Mouse (Mus musculus): ENCODE data around the gene Srgn. TPM values are rescaled to one million over a fixed set of nuclear protein-coding genes. Genes with fewer than 3 reads are reported as not detected.
A peak's percentile ranks its signal among the peaks of the same experiment; 100 is the strongest.
"Not testable (repeated sequence)": the region's sequence is repeated elsewhere in the genome, so short reads cannot be mapped to it uniquely, and the experiment has no call there.

The Srgn gene
- polyA plus RNA-seq, 1 experiment from 2014 or later: 3.4 TPM

DNA sequence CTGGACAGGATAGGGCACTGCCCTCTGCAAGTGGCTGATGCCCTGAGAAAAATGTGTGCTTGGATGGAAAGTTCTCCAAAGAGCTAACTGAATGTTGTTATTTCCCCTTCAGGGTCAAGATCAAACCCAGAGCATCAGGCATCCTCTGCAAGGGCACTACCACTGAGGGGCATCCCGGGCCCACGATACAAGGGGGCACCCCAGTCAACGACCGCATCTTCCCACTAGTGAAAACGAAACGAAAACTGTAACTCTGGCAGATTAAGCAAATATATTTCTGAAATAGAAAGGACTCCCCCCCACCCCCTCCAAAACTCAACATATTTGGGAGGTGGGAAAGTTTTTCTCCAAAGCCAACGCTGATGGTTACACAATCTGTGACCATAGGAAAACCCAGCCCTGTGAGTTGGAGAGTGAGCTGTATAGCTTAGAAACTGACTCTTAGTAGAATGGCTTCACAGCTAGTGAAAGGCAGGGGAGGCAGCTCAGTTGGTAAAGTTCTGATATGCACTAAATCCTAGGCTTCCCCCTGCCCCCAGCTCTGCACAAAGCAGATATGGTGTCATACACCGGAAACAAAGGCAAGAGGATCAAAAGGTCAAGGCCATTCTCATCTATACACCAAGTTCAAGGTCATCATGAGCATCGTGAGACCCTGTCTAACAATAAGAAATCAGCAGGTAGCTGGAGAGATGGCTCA lies 26.2 kb downstream of the Srgn start:
- H3K9ac ChIP-seq: no peak overlapping the region
- H3K27me3 ChIP-seq: no peaks in the 10 kb centered on the region
- H3K4me1 ChIP-seq: no peaks in the 10 kb centered on the region
- no peak overlapping the region for H3K27ac ChIP-seq
- 86% methylated on average over 9 of the region's 9 CpGs for WGBS
- H3K4me2 ChIP-seq (replicated peaks): no peak overlapping the region
- no peaks in the 10 kb centered on the region for H3K36me3 ChIP-seq
- no peak overlapping the region for H3K4me3 ChIP-seq
- H3K9me3 ChIP-seq (replicated peaks): no peaks in the 10 kb centered on the region
- no peak for ATAC-seq (ENCODE audit: low FRiP score)

DNA sequence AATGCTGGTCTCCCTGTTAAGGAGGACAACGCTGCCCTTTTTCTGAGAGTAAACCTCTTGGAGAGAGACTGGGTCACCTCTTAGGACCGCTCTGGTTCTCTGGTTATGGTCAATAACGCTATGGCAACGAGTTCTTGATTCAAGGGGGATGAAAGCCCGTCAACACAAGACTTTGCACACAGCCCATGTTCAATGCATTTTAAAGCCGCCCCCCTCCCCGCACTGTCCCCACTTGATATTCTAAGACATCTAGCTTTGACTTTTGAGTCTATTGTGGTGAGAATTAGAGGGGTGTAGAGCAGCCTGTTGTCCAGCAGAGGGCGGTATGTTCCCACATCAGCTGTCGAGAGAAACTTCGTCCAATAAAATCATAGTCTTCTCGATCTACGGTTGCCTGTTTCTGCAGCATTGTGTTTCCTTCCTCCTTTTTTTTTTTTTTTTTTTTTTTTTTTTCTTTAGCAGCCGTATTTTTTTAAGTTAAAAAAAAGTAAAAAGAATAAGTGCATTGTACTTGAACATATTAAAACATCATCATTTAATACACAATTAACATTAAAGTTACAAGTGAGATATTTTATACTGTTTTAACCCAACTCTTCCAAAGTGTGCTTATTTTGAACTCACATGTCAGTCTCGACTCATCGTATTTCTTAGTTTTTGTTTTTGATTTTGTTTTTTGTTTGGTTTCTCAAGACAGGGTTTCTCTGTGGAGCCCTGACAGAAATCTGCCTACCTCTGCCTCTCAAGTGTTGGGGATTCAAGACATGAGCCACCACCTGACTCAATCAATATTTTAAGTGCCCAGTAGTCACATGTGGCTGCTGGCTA lies 26.9 kb downstream of the Srgn start:
- H3K27ac ChIP-seq: no peak overlapping the region
- no peak overlapping the region for H3K9ac ChIP-seq
- H3K36me3 ChIP-seq: no peaks in the 10 kb centered on the region
- peak; percentile 50; the same call in 1 of the 2 replicates for ATAC-seq (ENCODE audit: low FRiP score)
- no peak overlapping the region for H3K4me3 ChIP-seq
- H3K27me3 ChIP-seq: no peaks in the 10 kb centered on the region
- no peak overlapping the region; the same call in 1 of the 2 replicates for H3K4me2 ChIP-seq (replicated peaks)
- no peaks in the 10 kb centered on the region for H3K4me1 ChIP-seq
- WGBS: 25% methylated on average over 15 of the region's 15 CpGs
- no peaks in the 10 kb centered on the region for H3K9me3 ChIP-seq (replicated peaks)

DNA sequence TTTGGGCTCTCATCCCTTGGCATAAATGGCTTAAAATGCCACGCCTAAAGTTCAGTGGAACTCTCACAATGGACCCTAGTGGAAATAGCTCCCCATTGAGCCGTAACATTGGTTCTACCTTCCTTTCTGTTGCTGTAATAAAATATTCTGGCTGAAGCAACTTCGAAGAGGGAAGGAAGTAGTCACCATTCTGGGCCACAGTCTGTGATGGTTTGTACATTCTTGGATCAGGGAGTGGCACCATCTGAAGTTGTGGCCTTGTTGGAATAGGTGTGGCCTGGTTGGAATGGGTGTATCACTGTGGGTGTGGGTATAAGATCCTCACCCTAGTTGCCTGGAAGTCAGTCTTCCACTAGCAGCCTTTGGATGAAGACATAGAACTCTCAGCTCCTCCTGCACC lies 35.6 kb downstream of the Srgn start:
- H3K4me3 ChIP-seq; ATAC-seq (ENCODE audit: low FRiP score); H3K4me1 ChIP-seq; H3K9ac ChIP-seq; H3K9me3 ChIP-seq (replicated peaks); H3K4me2 ChIP-seq (replicated peaks); H3K36me3 ChIP-seq; H3K27me3 ChIP-seq; H3K27ac ChIP-seq: not testable (repeated sequence)
- WGBS: 89% methylated on average over 3 of the region's 3 CpGs

DNA sequence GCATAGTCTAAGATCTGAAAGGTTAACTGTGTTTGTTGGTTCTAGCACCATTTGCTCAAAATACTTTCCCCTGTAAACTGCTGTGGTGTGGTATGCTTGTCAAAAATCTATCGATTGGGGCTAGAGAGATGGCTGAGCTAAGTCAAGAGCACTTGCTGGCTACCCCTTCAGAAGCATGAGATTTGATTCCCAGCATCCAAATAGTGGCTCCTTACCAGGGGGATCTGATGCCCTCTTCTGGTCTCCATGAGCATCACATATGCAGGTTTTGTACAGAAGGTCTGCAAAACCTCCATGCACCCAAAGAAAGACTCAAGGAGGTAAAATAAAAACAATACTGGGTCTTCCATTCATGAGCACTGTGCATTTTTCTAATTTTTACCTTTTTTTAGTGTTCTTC lies 39.0 kb downstream of the Srgn start:
- Histone ChIP-seq H3K4me2 (replicated peaks) (no peak overlapping the region), H3K4me3 (no peak overlapping the region), H3K27me3 (no peaks in the 10 kb centered on the region), H3K9ac (no peak overlapping the region), H3K9me3 (replicated peaks) (no peaks in the 10 kb centered on the region), H3K27ac (no peak overlapping the region), H3K4me1 (peaks cover 6% of the 10 kb centered on the region), H3K36me3 (no peaks in the 10 kb centered on the region)
- ATAC-seq (ENCODE audit: low FRiP score): no peak
- WGBS: 45% methylated on average over 1 of the region's 1 CpGs

DNA sequence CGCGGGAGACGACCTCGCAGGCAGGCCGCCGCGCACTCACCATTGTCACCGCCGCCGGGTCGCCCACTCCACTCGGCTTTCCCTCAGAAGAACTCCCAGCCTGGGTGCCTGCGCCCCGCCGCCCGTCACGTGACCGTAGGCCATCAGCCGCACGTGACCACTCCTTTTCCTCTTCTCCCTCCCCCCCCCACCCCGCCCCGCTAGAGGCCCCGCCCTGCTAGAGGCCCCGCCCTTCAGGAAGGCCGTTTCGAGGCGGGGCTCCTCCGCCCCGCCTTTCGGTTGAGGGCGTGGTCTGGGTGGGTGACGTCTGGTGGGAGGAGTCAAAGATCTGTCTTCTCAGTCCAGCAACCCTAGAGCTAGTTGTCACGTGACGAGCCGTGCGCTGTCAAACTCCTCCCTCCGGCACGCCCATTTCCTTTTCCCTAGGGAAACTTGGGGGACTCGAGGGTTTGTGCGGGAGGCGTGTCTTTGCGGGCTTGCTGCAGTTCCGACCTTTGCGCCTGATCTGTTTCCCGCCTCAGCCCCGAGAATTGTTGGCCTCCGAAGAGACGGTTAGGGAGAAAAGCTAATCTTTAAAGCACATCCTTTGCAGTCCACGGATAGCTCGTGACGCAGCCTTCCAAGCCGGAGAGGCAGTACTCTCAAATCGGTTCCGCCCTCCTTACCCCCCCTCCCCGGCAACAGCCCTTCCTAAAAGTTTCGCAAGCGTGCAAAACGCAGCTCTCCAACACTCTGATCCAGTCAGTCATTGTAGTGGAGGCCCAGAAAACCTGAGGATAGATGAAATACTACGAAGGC lies 40.4 kb downstream of the Srgn start, which contains the start of gene Vps26a:
TSS of gene Vps26a (minus strand) at position 188 of the 798 bp plus-strand sequence.
- Histone ChIP-seq H3K9ac (peak within 1 kb of the TSS; percentile 85), H3K27me3 (no peaks in the 10 kb centered on the region), H3K4me3 (peak within 1 kb of the TSS; percentile 87), H3K27ac (peak within 1 kb of the TSS; percentile 87), H3K4me2 (replicated peaks) (peak within 1 kb of the TSS; percentile 61), H3K4me1 (peaks cover 6% of the 10 kb centered on the region), H3K36me3 (no peaks in the 10 kb centered on the region), H3K9me3 (replicated peaks) (no peaks in the 10 kb centered on the region)
- WGBS: under 1% methylated on average over 59 of the region's 59 CpGs
- ATAC-seq (ENCODE audit: low FRiP score): peak; percentile 93

DNA sequence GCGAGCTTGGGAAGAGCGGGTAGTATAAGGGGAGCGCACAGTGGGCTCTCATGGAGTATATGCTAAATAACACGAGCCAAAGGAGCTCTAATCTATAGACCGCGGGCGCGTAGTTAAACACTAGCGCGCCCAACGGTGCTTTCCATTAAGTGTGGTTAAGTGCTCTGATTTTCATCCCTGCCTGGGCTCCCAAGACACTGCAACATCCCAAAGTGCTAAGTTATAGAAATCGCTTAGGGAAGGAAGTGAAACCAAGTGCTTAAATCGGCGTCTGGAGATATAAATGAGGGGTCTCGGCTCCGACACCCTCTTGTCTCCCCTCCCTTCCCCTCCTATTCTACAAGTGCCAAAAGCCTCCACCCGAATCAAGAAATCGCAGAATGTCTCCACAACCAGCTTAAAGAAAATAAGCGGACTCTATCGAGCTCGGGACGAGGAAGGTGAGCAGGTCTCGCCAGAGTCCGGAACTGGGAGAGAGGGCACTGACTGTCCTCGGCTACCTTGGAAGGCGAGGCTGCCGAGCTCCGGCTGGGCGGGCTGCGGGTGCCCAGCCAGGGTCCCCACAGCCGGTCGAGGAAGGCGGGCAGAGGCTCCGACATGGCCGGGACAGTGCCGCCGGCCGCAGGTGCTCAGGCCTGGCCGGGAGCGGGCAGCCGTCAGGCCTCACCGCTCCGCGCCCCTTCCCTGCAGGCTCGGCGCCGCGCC lies 41.2 kb downstream of the Srgn start:
- ATAC-seq (ENCODE audit: low FRiP score): peak; percentile 89
- Histone ChIP-seq H3K27ac (peak overlapping the region; percentile 87), H3K36me3 (no peaks in the 10 kb centered on the region), H3K27me3 (no peaks in the 10 kb centered on the region), H3K9ac (peak overlapping the region; percentile 85), H3K9me3 (replicated peaks) (no peaks in the 10 kb centered on the region), H3K4me2 (replicated peaks) (peak overlapping the region; percentile 61), H3K4me1 (peaks cover 6% of the 10 kb centered on the region), H3K4me3 (peak overlapping the region; percentile 87)
- under 1% methylated on average over 44 of the region's 48 CpGs for WGBS

DNA sequence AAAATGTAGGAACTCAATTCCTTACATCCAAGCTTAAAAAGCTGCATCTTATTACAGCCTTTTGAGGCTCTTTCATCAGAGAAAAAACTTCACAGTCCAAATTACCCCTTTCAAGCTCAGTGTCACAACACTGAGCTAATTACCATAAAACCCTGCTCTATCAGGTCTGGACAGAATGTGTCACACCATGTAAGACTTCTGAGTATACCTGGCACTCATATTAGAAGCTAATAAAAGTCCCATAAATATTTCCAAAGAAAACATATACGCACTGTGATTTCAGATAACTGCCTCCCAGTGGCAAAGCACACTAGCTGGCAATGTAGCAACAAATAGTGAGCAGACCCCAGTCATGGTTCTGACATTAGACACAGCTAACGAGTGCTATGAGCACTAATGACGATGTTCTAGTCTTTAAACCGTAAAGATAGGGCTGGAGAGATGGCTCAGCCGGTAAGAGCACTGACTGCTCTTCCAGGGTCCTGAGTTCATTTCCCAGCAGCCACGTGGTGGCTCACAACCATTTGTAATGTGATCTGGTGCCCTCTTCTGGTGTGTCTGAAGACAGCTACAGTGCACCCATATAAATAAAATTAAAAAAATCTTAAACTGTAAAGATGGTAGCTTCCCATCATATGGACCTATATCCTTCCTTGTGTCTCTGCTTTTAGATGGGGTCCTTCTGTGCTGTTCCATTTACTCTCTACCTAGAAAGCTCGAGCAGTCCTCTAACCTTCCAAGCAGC lies 46.0 kb downstream of the Srgn start:
- H3K9ac ChIP-seq: no peak overlapping the region
- H3K27me3 ChIP-seq: no peaks in the 10 kb centered on the region
- no peak for ATAC-seq (ENCODE audit: low FRiP score)
- H3K9me3 ChIP-seq (replicated peaks): no peaks in the 10 kb centered on the region
- H3K36me3 ChIP-seq: peaks cover 7% of the 10 kb centered on the region; the same call in 1 of the 2 replicates
- no peak overlapping the region for H3K27ac ChIP-seq
- no peak overlapping the region for H3K4me3 ChIP-seq
- 74% methylated on average over 7 of the region's 7 CpGs for WGBS
- H3K4me2 ChIP-seq (replicated peaks): no peak overlapping the region
- H3K4me1 ChIP-seq: peaks cover 6% of the 10 kb centered on the region

DNA sequence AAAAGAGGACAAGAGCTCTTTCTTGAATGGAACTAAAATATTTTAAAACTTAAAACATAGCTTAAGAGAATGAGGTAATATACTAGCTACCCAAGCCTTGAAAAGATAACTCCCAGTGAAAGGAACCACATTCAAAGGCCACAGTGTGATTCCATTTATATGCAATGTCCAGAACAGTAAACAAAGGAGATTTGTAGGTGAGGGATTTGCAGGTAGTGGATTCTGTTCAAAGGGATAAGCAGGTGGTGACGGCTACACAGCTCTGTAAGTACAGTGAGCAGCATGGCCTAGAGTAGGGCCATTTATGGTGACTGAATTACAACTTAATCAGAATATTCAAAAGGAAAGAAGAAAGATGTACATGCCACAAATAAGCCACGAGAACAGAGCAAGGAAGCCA lies 50.3 kb downstream of the Srgn start:
- Histone ChIP-seq H3K27ac (no peak overlapping the region), H3K9me3 (replicated peaks) (no peaks in the 10 kb centered on the region), H3K36me3 (peaks cover 16% of the 10 kb centered on the region; the same call in 1 of the 2 replicates), H3K9ac (no peak overlapping the region), H3K4me1 (no peaks in the 10 kb centered on the region), H3K27me3 (no peaks in the 10 kb centered on the region), H3K4me3 (no peak overlapping the region), H3K4me2 (replicated peaks) (no peak overlapping the region)
- WGBS: 82% methylated on average over 2 of the region's 2 CpGs
- ATAC-seq (ENCODE audit: low FRiP score): no peak

DNA sequence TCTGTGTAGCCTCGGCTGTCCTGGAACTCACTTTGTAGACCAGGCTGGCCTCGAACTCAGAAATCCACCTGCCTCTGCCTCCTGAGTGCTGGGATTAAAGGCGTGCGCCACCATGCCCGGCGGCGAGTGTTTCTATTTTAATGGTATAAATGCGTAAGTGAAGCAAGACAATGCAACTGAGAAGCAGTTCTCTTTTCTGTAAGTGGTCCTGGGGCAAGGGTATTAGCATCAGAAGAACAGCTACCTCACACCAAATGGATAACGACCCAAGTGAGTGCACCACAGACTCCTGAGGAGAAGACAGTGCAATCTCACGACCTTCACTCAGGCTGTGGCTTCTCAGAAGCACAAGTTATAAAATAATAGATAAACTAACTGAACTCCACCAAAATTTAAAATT lies 52.3 kb downstream of the Srgn start:
- no peak for ATAC-seq (ENCODE audit: low FRiP score)
- Histone ChIP-seq H3K9me3 (replicated peaks) (no peaks in the 10 kb centered on the region), H3K27ac (no peak overlapping the region), H3K9ac (no peak overlapping the region), H3K4me2 (replicated peaks) (no peak overlapping the region), H3K36me3 (peaks cover 16% of the 10 kb centered on the region; the same call in 1 of the 2 replicates), H3K4me1 (no peaks in the 10 kb centered on the region), H3K4me3 (no peak overlapping the region), H3K27me3 (no peaks in the 10 kb centered on the region)
- 91% methylated on average over 10 of the region's 10 CpGs for WGBS

DNA sequence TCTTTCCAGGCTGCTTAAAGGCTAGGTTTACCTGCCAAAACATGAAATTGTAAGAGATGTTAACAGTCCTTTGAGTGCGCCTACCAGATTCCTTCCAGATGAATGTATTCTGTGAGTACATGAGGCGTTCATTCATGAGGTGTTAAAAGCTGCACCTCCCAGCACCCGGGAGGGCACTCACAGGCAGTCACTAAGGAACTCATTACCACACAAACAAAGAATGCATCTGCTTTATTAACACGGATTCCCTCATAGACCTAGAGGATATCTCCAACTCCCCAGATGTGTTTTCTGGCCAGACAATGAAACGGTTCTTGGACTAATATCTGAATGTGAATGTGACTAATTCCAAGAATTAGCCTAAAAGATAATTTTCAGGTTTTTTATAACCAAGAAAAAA lies 56.1 kb downstream of the Srgn start:
- peaks cover 23% of the 10 kb centered on the region; the same call in 1 of the 2 replicates for H3K36me3 ChIP-seq
- no peak overlapping the region for H3K4me2 ChIP-seq (replicated peaks)
- H3K27me3 ChIP-seq: no peaks in the 10 kb centered on the region
- no peaks in the 10 kb centered on the region for H3K9me3 ChIP-seq (replicated peaks)
- no peak overlapping the region for H3K27ac ChIP-seq
- H3K9ac ChIP-seq: no peak overlapping the region
- H3K4me1 ChIP-seq: no peaks in the 10 kb centered on the region
- no peak overlapping the region for H3K4me3 ChIP-seq
- no peak for ATAC-seq (ENCODE audit: low FRiP score)
- 67% methylated on average over 5 of the region's 5 CpGs for WGBS

DNA sequence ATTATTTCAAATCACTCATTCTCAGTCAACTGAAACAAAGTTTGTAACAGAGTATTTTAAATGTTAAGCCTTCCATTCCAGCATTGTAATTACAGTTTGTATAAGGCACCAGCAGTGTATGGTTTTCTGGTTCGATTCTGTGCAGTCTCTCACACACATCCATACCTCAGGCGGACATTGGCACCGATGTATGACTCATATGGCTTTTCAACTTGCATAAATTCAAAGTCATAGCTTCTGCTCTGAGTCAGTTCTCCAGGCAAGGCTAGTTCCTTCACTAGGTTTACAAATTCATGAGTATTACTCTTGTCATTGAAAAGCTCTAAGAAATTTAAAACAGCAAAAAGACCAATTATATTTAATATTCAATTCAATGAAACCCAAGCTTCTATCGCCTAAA lies 57.5 kb downstream of the Srgn start:
- peaks cover 17% of the 10 kb centered on the region; the same call in 1 of the 2 replicates for H3K36me3 ChIP-seq
- no peak overlapping the region for H3K27ac ChIP-seq
- 96% methylated on average over 4 of the region's 4 CpGs for WGBS
- H3K27me3 ChIP-seq: no peaks in the 10 kb centered on the region
- no peak overlapping the region for H3K4me2 ChIP-seq (replicated peaks)
- no peak for ATAC-seq (ENCODE audit: low FRiP score)
- H3K4me3 ChIP-seq: no peak overlapping the region
- H3K9me3 ChIP-seq (replicated peaks): no peaks in the 10 kb centered on the region
- H3K9ac ChIP-seq: no peak overlapping the region
- H3K4me1 ChIP-seq: no peaks in the 10 kb centered on the region

Measured in hindbrain, embryonic 12.5 days (tissue).